Mouse (Mus musculus) layer of hippocampus, postnatal 25 days (tissue): ENCODE measurements around the gene Smim1. TPM values are rescaled to one million over a fixed set of nuclear protein-coding genes. Genes with fewer than 3 reads are reported as not detected.

Source experiments
- total RNA-seq, 2 experiments: library from RNA; stranded (reverse); gene quantifications; 2 replicates each; pipeline ENCODE4 v1.2.3; 2021

Gene Smim1
- total RNA-seq, 2 experiments from 2014 or later: 7.5 to 9.5 TPM

Other genes with a start within 250 kb of the Smim1 start
- 10 to 100 TPM; 21.5 to 26.4 TPM for gene A430005L14Rik, start 69.0 kb downstream of the Smim1 start, total RNA-seq
- gene Dffb, start 51.1 kb downstream of the Smim1 start, total RNA-seq: 10 to 100 TPM in 1 of 2 experiments, 1 to 10 TPM in 1; 8.3 to 11.9 TPM
- gene Cep104, start 51.0 kb downstream of the Smim1 start, total RNA-seq: 10 to 100 TPM; 31.0 to 31.3 TPM
- 10 to 100 TPM; 54.6 to 71.1 TPM for gene Lrrc47, start 14.5 kb downstream of the Smim1 start, total RNA-seq
- gene Ccdc27, start 16.4 kb upstream of the Smim1 start, total RNA-seq: 1 to 10 TPM in 1 of 2 experiments, under 1 TPM in 1; 0.66 to 1.1 TPM
- gene Trp73, start 114.0 kb upstream of the Smim1 start, total RNA-seq: 1 to 10 TPM; 2.4 to 3.1 TPM
- 10 to 100 TPM; 30.5 to 36.0 TPM for gene Wrap73, start 116.1 kb upstream of the Smim1 start, total RNA-seq
- gene Tprgl, start 134.4 kb upstream of the Smim1 start, total RNA-seq: 100 to 1,000 TPM; 170 to 189 TPM
- gene Megf6, start 144.5 kb upstream of the Smim1 start, total RNA-seq: 1 to 10 TPM; 4.9 to 5.6 TPM